Mouse (Mus musculus) spleen, postnatal 14 days (tissue): ENCODE data around the gene Gm21797.
"Not testable (repeated sequence)": the region's sequence is repeated elsewhere in the genome, so short reads cannot be mapped to it uniquely, and the experiment has no call there.

ENCODE experiments used
- DNase-seq, 2 experiments: peaks; one replicate each; pipeline ENCODE4 v3.0.0; 2021 to 2022; ENCODE audit warnings: low spot score in 2 of 2

Gm21797 gene

GRCm38 (mm10) chrY:40775665-40776064, at the start of gene Gm21797:
Gene Gm21797 (minus strand): TSS chrY:40775765.
- DNase-seq: not testable (repeated sequence)

GRCm38 (mm10) chrY:40804614-40805013, 29.0 kb upstream of the Gm21797 start, which contains the start of gene Gm20795:
Gene Gm20795 (plus strand): TSS chrY:40804914.
- not testable (repeated sequence) for DNase-seq
